Mouse (Mus musculus) adipocyte (in vitro differentiated cells): ENCODE results near the gene Dync1i2.

Source experiments
- DNase-seq: peaks from one replicate; pipeline ENCODE4 v3.0.0-alpha.2; 2016; ENCODE audit warnings: low spot score

Gene Dync1i2

GRCm38 (mm10) chr2:71211591-71212359 lies at the start of gene Dync1i2:
TSS of gene Dync1i2 (plus strand) at chr2:71211706.
- peak; percentile 97 for DNase-seq

- no peak for DNase-seq
Measured at GRCm38 (mm10) chr2:71162831-71163621, 48.5 kb upstream of the Dync1i2 start.

GRCm38 (mm10) chr2:71167211-71167610 lies 44.3 kb upstream of the Dync1i2 start:
- DNase-seq: no peak

GRCm38 (mm10) chr2:71168461-71169021 lies 43.0 kb upstream of the Dync1i2 start:
- DNase-seq: peak; percentile 14

GRCm38 (mm10) chr2:71173031-71173430 lies 38.5 kb upstream of the Dync1i2 start:
- no peak for DNase-seq

GRCm38 (mm10) chr2:71176329-71177249 lies 34.9 kb upstream of the Dync1i2 start:
- no peak for DNase-seq

- DNase-seq: no peak
Measured at GRCm38 (mm10) chr2:71177250-71177615, 34.3 kb upstream of the Dync1i2 start.

GRCm38 (mm10) chr2:71177760-71178159 lies 33.7 kb upstream of the Dync1i2 start:
- DNase-seq: no peak

- no peak for DNase-seq
Measured at GRCm38 (mm10) chr2:71179716-71180115, 31.8 kb upstream of the Dync1i2 start.

GRCm38 (mm10) chr2:71180566-71181217 lies 30.8 kb upstream of the Dync1i2 start:
- no peak for DNase-seq

GRCm38 (mm10) chr2:71187950-71188349 lies 23.6 kb upstream of the Dync1i2 start:
- no peak for DNase-seq

- DNase-seq: no peak
Measured at GRCm38 (mm10) chr2:71188861-71189260, 22.6 kb upstream of the Dync1i2 start.

- DNase-seq: no peak
Measured at GRCm38 (mm10) chr2:71191391-71192194, 19.9 kb upstream of the Dync1i2 start.

GRCm38 (mm10) chr2:71192195-71192807 lies 19.2 kb upstream of the Dync1i2 start:
- no peak for DNase-seq

- DNase-seq: peak; percentile 43
Measured at GRCm38 (mm10) chr2:71194137-71194960, 17.2 kb upstream of the Dync1i2 start.

- no peak for DNase-seq
Measured at GRCm38 (mm10) chr2:71196947-71197346, 14.6 kb upstream of the Dync1i2 start.

- DNase-seq: no peak
Measured at GRCm38 (mm10) chr2:71198907-71199306, 12.6 kb upstream of the Dync1i2 start.

- no peak for DNase-seq
Measured at GRCm38 (mm10) chr2:71200485-71200884, 11.0 kb upstream of the Dync1i2 start.

GRCm38 (mm10) chr2:71201886-71202285 lies 9.6 kb upstream of the Dync1i2 start:
- no peak for DNase-seq
